Mouse (Mus musculus) intestine, postnatal 0 days (tissue): Measurements from ENCODE around the gene Ube2cbp. TPM values are rescaled to one million over a fixed set of nuclear protein-coding genes. Genes with fewer than 3 reads are reported as not detected.

Experiments
- ATAC-seq: fragments of 200-750 bp; cut with Nextera tagmentation; 2 replicates; pipeline ENCODE4 v1.8.0; 2017; ENCODE audit warnings: mild to moderate bottlenecking, moderate TSS enrichment, moderate library complexity
- H3K27ac ChIP-seq: fragments of 300-500 bp; sonication (generic); 2 replicates; pipeline ENCODE4 v1.5.1; 2014; ENCODE audit warnings: mild to moderate bottlenecking, low read depth, low read length, moderate library complexity
- H3K27me3 ChIP-seq: fragments of 300-500 bp; sonication (generic); replicated peaks from 2 replicates; pipeline ENCODE4 v1.6.1; 2014; ENCODE audit warnings: low read length, mixed read lengths; ENCODE audit not compliant: control insufficient read depth, insufficient read depth
- H3K36me3 ChIP-seq: fragments of 300-500 bp; sonication (generic); 2 replicates; pipeline ENCODE4 v1.6.1; 2014; ENCODE audit warnings: mild to moderate bottlenecking, moderate library complexity; ENCODE audit not compliant: control insufficient read depth, insufficient read depth
- H3K4me1 ChIP-seq: fragments of 300-500 bp; sonication (generic); replicated peaks from 2 replicates; pipeline ENCODE4 v1.6.1; 2014; ENCODE audit warnings: antibody characterized with exemption, low read length, mixed read lengths; ENCODE audit not compliant: control insufficient read depth, insufficient read depth
- H3K4me2 ChIP-seq: fragments of 300-500 bp; sonication (generic); replicated peaks from 2 replicates; pipeline ENCODE4 v1.6.1; 2014; ENCODE audit warnings: low read depth, mild to moderate bottlenecking, moderate library complexity
- H3K4me3 ChIP-seq: fragments of 300-500 bp; sonication (generic); 2 replicates; pipeline ENCODE4 v1.5.1; 2014; ENCODE audit warnings: low read depth, low read length
- H3K9ac ChIP-seq: fragments of 300-500 bp; sonication (generic); 2 replicates; pipeline ENCODE4 v1.6.1; 2014; ENCODE audit warnings: mild to moderate bottlenecking, low read depth, low read length
- H3K9me3 ChIP-seq: fragments of 300-500 bp; sonication (generic); 2 replicates; pipeline ENCODE4 v1.6.1; 2016; ENCODE audit warnings: mixed run types; ENCODE audit not compliant: control insufficient read depth
- CTCF ChIP-seq: sonication (generic); IDR thresholded peaks from 2 replicates; pipeline ENCODE4 v1.5.1; 2016; ENCODE audit warnings: low read depth, mild to moderate bottlenecking, control low read depth, antibody characterized with exemption, moderate library complexity
- WGBS: fragments of 180-500 bp; shearing (Covaris S2); extraction: QIAGEN DNeasy Blood & Tissue Kit; methylation state at CpG from one replicate; pipeline ENCODE4 v1.1.7; 2014; 5-methylcytosine and 5-hydroxymethylcytosine counted together
- polyA plus RNA-seq: library from polyadenylated mRNA; unstranded; fragments of >200 nt; fragmentation: Nextera tagmentation; extraction: Ambion mirVana; gene quantifications from 2 replicates; pipeline ENCODE4 v1.2.1, GENCODE M21; 2015

Ube2cbp gene
- polyA plus RNA-seq, 1 experiment from 2014 or later, result 1.6 TPM

- H3K9me3 ChIP-seq, result no peaks in the 10 kb centered on the region
- H3K4me3 ChIP-seq, result no peak overlapping the region
- 65% methylated on average over 5 of the region's 5 CpGs for WGBS
- TF ChIP-seq CTCF, result no peak
- ATAC-seq, result no peak
- H3K9ac ChIP-seq, result no peak overlapping the region
- H3K27ac ChIP-seq, result no peak overlapping the region
- no peaks in the 10 kb centered on the region for H3K4me1 ChIP-seq
- no peak overlapping the region for H3K4me2 ChIP-seq
- no peaks in the 10 kb centered on the region for H3K27me3 ChIP-seq
- H3K36me3 ChIP-seq, result no peaks in the 10 kb centered on the region
These were observed 195.2 kb downstream of the Ube2cbp start for GRCm38 (mm10) chr9:86269541-86269940.

- H3K27me3 ChIP-seq, result no peaks in the 10 kb centered on the region
- H3K36me3 ChIP-seq, result no peaks in the 10 kb centered on the region
- H3K9ac ChIP-seq, result no peak overlapping the region
- H3K9me3 ChIP-seq, result no peaks in the 10 kb centered on the region
- 52% methylated on average over 2 of the region's 2 CpGs for WGBS
- H3K4me3 ChIP-seq, result no peak overlapping the region
- no peak for TF ChIP-seq CTCF
- H3K4me2 ChIP-seq, result no peak overlapping the region
- ATAC-seq, result no peak
- H3K27ac ChIP-seq, result no peak overlapping the region
- H3K4me1 ChIP-seq, result no peaks in the 10 kb centered on the region
These were observed 198.1 kb downstream of the Ube2cbp start for GRCm38 (mm10) chr9:86266658-86267057.

Other genes with a start within 250 kb of the Ube2cbp start
- gene Dop1a, start 2.2 kb upstream of the Ube2cbp start, polyA plus RNA-seq, result 10.0 and 11.1 TPM in 2 replicates
- 84.4 and 85.0 TPM in 2 replicates for gene Pgm3, start 106.9 kb upstream of the Ube2cbp start, polyA plus RNA-seq
- 5.8 and 6.5 TPM in 2 replicates for gene Rwdd2a, start 107.0 kb upstream of the Ube2cbp start, polyA plus RNA-seq
- gene Me1, start 231.0 kb upstream of the Ube2cbp start, polyA plus RNA-seq, result 51.6 and 55.2 TPM in 2 replicates